Mouse (Mus musculus) thymus, adult 2 months (tissue): ENCODE results near the gene Ubl4a.

ENCODE experiments used
- CTCF ChIP-seq: fragments of 200-500 bp; IDR thresholded peaks from 2 replicates; pipeline ENCODE4 v1.5.1; 2012; ENCODE audit warnings: mild to moderate bottlenecking, control low read depth, low read length, moderate library complexity, borderline replicate concordance; ENCODE audit not compliant: control insufficient read depth, poor library complexity, insufficient read depth; ENCODE audit errors: extremely low read depth
- POLR2A ChIP-seq: fragments of 200-500 bp; IDR thresholded peaks from 2 replicates; pipeline ENCODE4 v1.6.1; 2012; ENCODE audit warnings: mild to moderate bottlenecking, low read length, control low read depth, moderate library complexity; ENCODE audit not compliant: control insufficient read depth, poor library complexity, insufficient read depth; ENCODE audit errors: extremely low read depth

GRCm38 (mm10) chrX:74413377-74413776, 40.4 kb upstream of the Ubl4a start:
- TF ChIP-seq CTCF (no peak), POLR2A (no peak)
